Mouse (Mus musculus): ENCODE results near the gene Gnat3. TPM values are rescaled to one million over a fixed set of nuclear protein-coding genes. Genes with fewer than 3 reads are reported as not detected.

The Gnat3 gene
- polyA plus RNA-seq, 1 experiment from 2014 or later, result not detected

GRCm38 (mm10) chr5:17956468-17956867, 5.9 kb upstream of the Gnat3 start:
- H3K27ac ChIP-seq (ENCODE audit: low read depth, low read length), result no peak overlapping the region
- 81% methylated on average over 1 of the region's 1 CpGs for WGBS
- no peak for ATAC-seq
- H3K36me3 ChIP-seq (ENCODE audit: control insufficient read depth, insufficient read depth, low read length), result no peaks in the 10 kb centered on the region
- H3K4me2 ChIP-seq (ENCODE audit: low read length), result no peak overlapping the region
- H3K4me3 ChIP-seq (ENCODE audit: low read length), result no peak overlapping the region
- no peak overlapping the region for H3K9ac ChIP-seq (ENCODE audit: low read depth, low read length)
- H3K4me1 ChIP-seq (ENCODE audit: control insufficient read depth, insufficient read depth, low read depth, low read length), result no peaks in the 10 kb centered on the region
- no peaks in the 10 kb centered on the region for H3K27me3 ChIP-seq (replicated peaks; ENCODE audit: control insufficient read depth, insufficient read depth, low read length)
- no peaks in the 10 kb centered on the region for H3K9me3 ChIP-seq (ENCODE audit: control insufficient read depth, low read length)

- WGBS, result 80% methylated on average over 13 of the region's 13 CpGs
- Histone ChIP-seq H3K27me3 (replicated peaks; ENCODE audit: control insufficient read depth, insufficient read depth, low read length) (no peaks in the 10 kb centered on the region), H3K27ac (ENCODE audit: low read depth, low read length) (no peak overlapping the region), H3K4me3 (ENCODE audit: low read length) (no peak overlapping the region), H3K36me3 (ENCODE audit: control insufficient read depth, insufficient read depth, low read length) (no peaks in the 10 kb centered on the region), H3K4me1 (ENCODE audit: control insufficient read depth, insufficient read depth, low read depth, low read length) (no peaks in the 10 kb centered on the region), H3K9me3 (ENCODE audit: control insufficient read depth, low read length) (no peaks in the 10 kb centered on the region), H3K4me2 (ENCODE audit: low read length) (no peak overlapping the region), H3K9ac (ENCODE audit: low read depth, low read length) (no peak overlapping the region)
- ATAC-seq, result no peak
Observed at GRCm38 (mm10) chr5:17969704-17970390, 7.5 kb downstream of the Gnat3 start.

- ATAC-seq, result no peak
- Histone ChIP-seq H3K4me2 (ENCODE audit: low read length) (no peak overlapping the region), H3K4me1 (ENCODE audit: control insufficient read depth, insufficient read depth, low read depth, low read length) (no peaks in the 10 kb centered on the region), H3K9ac (ENCODE audit: low read depth, low read length) (no peak overlapping the region), H3K36me3 (ENCODE audit: control insufficient read depth, insufficient read depth, low read length) (no peaks in the 10 kb centered on the region), H3K27ac (ENCODE audit: low read depth, low read length) (no peak overlapping the region), H3K27me3 (replicated peaks; ENCODE audit: control insufficient read depth, insufficient read depth, low read length) (no peaks in the 10 kb centered on the region), H3K4me3 (ENCODE audit: low read length) (no peak overlapping the region), H3K9me3 (ENCODE audit: control insufficient read depth, low read length) (no peaks in the 10 kb centered on the region)
- 94% methylated on average over 3 of the region's 3 CpGs for WGBS
Observed at GRCm38 (mm10) chr5:17970391-17970730, 8.0 kb downstream of the Gnat3 start.

GRCm38 (mm10) chr5:17980501-17981121, 18.3 kb downstream of the Gnat3 start:
- Histone ChIP-seq H3K4me3 (ENCODE audit: low read length) (no peak overlapping the region), H3K36me3 (ENCODE audit: control insufficient read depth, insufficient read depth, low read length) (no peaks in the 10 kb centered on the region), H3K9ac (ENCODE audit: low read depth, low read length) (no peak overlapping the region), H3K4me1 (ENCODE audit: control insufficient read depth, insufficient read depth, low read depth, low read length) (no peaks in the 10 kb centered on the region), H3K27me3 (replicated peaks; ENCODE audit: control insufficient read depth, insufficient read depth, low read length) (no peaks in the 10 kb centered on the region), H3K9me3 (ENCODE audit: control insufficient read depth, low read length) (no peaks in the 10 kb centered on the region), H3K27ac (ENCODE audit: low read depth, low read length) (no peak overlapping the region), H3K4me2 (ENCODE audit: low read length) (no peak overlapping the region)
- ATAC-seq, result no peak
- WGBS, result 88% methylated on average over 5 of the region's 5 CpGs

GRCm38 (mm10) chr5:17982770-17983169, 20.4 kb downstream of the Gnat3 start:
- Histone ChIP-seq H3K27ac (ENCODE audit: low read depth, low read length) (no peak overlapping the region), H3K4me2 (ENCODE audit: low read length) (no peak overlapping the region), H3K4me1 (ENCODE audit: control insufficient read depth, insufficient read depth, low read depth, low read length) (no peaks in the 10 kb centered on the region), H3K27me3 (replicated peaks; ENCODE audit: control insufficient read depth, insufficient read depth, low read length) (no peaks in the 10 kb centered on the region), H3K4me3 (ENCODE audit: low read length) (no peak overlapping the region), H3K9ac (ENCODE audit: low read depth, low read length) (no peak overlapping the region), H3K36me3 (ENCODE audit: control insufficient read depth, insufficient read depth, low read length) (no peaks in the 10 kb centered on the region), H3K9me3 (ENCODE audit: control insufficient read depth, low read length) (no peaks in the 10 kb centered on the region)
- ATAC-seq, result no peak
- WGBS, result 68% methylated on average over 4 of the region's 4 CpGs

GRCm38 (mm10) chr5:17984522-17984921, 22.2 kb downstream of the Gnat3 start:
- H3K9ac ChIP-seq (ENCODE audit: low read depth, low read length), result no peak overlapping the region
- H3K4me1 ChIP-seq (ENCODE audit: control insufficient read depth, insufficient read depth, low read depth, low read length), result no peaks in the 10 kb centered on the region
- H3K9me3 ChIP-seq (ENCODE audit: control insufficient read depth, low read length), result no peaks in the 10 kb centered on the region
- H3K27ac ChIP-seq (ENCODE audit: low read depth, low read length), result no peak overlapping the region
- H3K4me3 ChIP-seq (ENCODE audit: low read length), result no peak overlapping the region
- WGBS, result 85% methylated on average over 3 of the region's 3 CpGs
- H3K27me3 ChIP-seq (replicated peaks; ENCODE audit: control insufficient read depth, insufficient read depth, low read length), result no peaks in the 10 kb centered on the region
- H3K4me2 ChIP-seq (ENCODE audit: low read length), result no peak overlapping the region
- no peak for ATAC-seq
- no peaks in the 10 kb centered on the region for H3K36me3 ChIP-seq (ENCODE audit: control insufficient read depth, insufficient read depth, low read length)

GRCm38 (mm10) chr5:17986611-17987010, 24.3 kb downstream of the Gnat3 start:
- H3K4me3 ChIP-seq (ENCODE audit: low read length), result no peak overlapping the region
- no peaks in the 10 kb centered on the region for H3K36me3 ChIP-seq (ENCODE audit: control insufficient read depth, insufficient read depth, low read length)
- H3K4me2 ChIP-seq (ENCODE audit: low read length), result no peak overlapping the region
- no peaks in the 10 kb centered on the region for H3K4me1 ChIP-seq (ENCODE audit: control insufficient read depth, insufficient read depth, low read depth, low read length)
- H3K27me3 ChIP-seq (replicated peaks; ENCODE audit: control insufficient read depth, insufficient read depth, low read length), result no peaks in the 10 kb centered on the region
- H3K9ac ChIP-seq (ENCODE audit: low read depth, low read length), result no peak overlapping the region
- H3K9me3 ChIP-seq (ENCODE audit: control insufficient read depth, low read length), result no peaks in the 10 kb centered on the region
- WGBS, result 57% methylated on average over 3 of the region's 3 CpGs
- H3K27ac ChIP-seq (ENCODE audit: low read depth, low read length), result no peak overlapping the region
- ATAC-seq, result no peak

- Histone ChIP-seq H3K9ac (ENCODE audit: low read depth, low read length) (no peak overlapping the region), H3K36me3 (ENCODE audit: control insufficient read depth, insufficient read depth, low read length) (no peaks in the 10 kb centered on the region)
- WGBS, result 90% methylated on average over 6 of the region's 6 CpGs
Observed at GRCm38 (mm10) chr5:17990618-17991017, 28.3 kb downstream of the Gnat3 start.

GRCm38 (mm10) chr5:17999570-17999969, 37.2 kb downstream of the Gnat3 start:
- WGBS, result 61% methylated on average over 2 of the region's 2 CpGs

More at GRCm38 (mm10) chr5:17990618-17991017, 28.3 kb downstream of the Gnat3 start:
- Histone ChIP-seq H3K27ac (ENCODE audit: low read depth, low read length) (no peak overlapping the region), H3K4me2 (ENCODE audit: low read length) (no peak overlapping the region), H3K4me3 (ENCODE audit: low read length) (no peak overlapping the region), H3K4me1 (ENCODE audit: control insufficient read depth, insufficient read depth, low read depth, low read length) (no peaks in the 10 kb centered on the region), H3K9me3 (ENCODE audit: control insufficient read depth, low read length) (no peaks in the 10 kb centered on the region), H3K27me3 (replicated peaks; ENCODE audit: control insufficient read depth, insufficient read depth, low read length) (no peaks in the 10 kb centered on the region)
- no peak for ATAC-seq

More at GRCm38 (mm10) chr5:17999570-17999969, 37.2 kb downstream of the Gnat3 start:
- Histone ChIP-seq H3K9ac (ENCODE audit: low read depth, low read length) (no peak overlapping the region), H3K36me3 (ENCODE audit: control insufficient read depth, insufficient read depth, low read length) (no peaks in the 10 kb centered on the region), H3K27ac (ENCODE audit: low read depth, low read length) (no peak overlapping the region), H3K4me3 (ENCODE audit: low read length) (no peak overlapping the region), H3K27me3 (replicated peaks; ENCODE audit: control insufficient read depth, insufficient read depth, low read length) (no peaks in the 10 kb centered on the region), H3K4me2 (ENCODE audit: low read length) (no peak overlapping the region), H3K9me3 (ENCODE audit: control insufficient read depth, low read length) (no peaks in the 10 kb centered on the region), H3K4me1 (ENCODE audit: control insufficient read depth, insufficient read depth, low read depth, low read length) (no peaks in the 10 kb centered on the region)
- ATAC-seq, result no peak
